In the genomic region with DNA sequence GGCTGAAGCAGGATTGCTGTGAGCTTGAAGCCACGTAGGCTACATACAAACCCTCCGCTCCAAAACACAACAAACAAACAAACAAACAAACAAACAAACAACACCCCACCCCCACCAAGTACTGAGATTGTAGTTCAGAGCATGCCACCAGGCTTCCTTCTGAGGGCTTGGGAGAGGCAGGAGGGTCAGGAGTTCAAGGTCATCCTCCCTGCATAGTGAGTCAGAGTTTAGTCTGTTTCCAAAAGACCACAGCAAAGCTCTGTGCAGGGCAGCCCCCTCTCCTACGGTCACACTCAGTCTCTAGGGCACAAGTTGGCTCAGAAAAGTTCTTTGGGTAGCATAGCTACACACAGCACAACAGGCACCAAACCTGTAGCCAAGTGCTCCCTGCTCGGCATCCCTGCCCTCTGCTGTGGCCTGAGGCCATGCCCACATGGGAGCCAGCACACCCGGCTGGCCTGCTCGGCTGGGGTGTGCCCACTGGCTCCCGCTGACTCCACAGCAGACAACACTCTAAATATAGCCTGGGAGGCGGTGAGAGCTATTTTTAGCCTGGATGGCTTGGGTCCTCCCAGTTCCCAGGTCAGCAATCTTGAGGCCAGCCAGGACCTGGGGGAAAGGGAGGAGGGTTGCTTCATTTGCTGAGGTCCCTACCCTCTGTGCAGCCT, we compare ENCODE assay signal across 8 mouse cellular contexts. TPM values are rescaled to one million over a fixed set of nuclear protein-coding genes. Genes with fewer than 3 reads are reported as not detected.
A peak's percentile ranks its signal among the peaks of the same experiment; 100 is the strongest.
DNase-seq lines count a peak whose midpoint lies in the region; ATAC-seq and TF ChIP-seq lines count a peak whose summit lies in the region.

No protein-coding gene starts in this region.

- 47% methylated on average over 8 of the region's 8 CpGs for WGBS in forebrain, postnatal 0 days
- WGBS in hindbrain, embryonic 13.5 days, result 43% methylated on average over 8 of the region's 8 CpGs
- WGBS in liver, embryonic 11.5 days, result 30% methylated on average over 8 of the region's 8 CpGs
- 42% methylated on average over 8 of the region's 8 CpGs for WGBS in neural tube, embryonic 12.5 days

- no peaks in the 10 kb centered on the region for H3K36me3 ChIP-seq in forebrain, postnatal 0 days (ENCODE audit: insufficient read depth)
- no peaks in the 10 kb centered on the region for H3K36me3 ChIP-seq in hindbrain, embryonic 13.5 days
- no peaks in the 10 kb centered on the region for H3K36me3 ChIP-seq in liver, embryonic 11.5 days (ENCODE audit: control insufficient read depth, insufficient read depth, low read length)
- H3K36me3 ChIP-seq in neural tube, embryonic 12.5 days, result no peaks in the 10 kb centered on the region

- H3K4me3 ChIP-seq in forebrain, postnatal 0 days (ENCODE audit: low read depth, low read length), result peak overlapping the region; percentile 32
- peak overlapping the region; percentile 36 for H3K4me3 ChIP-seq in hindbrain, embryonic 13.5 days
- H3K4me3 ChIP-seq in liver, embryonic 11.5 days (ENCODE audit: low read depth, low read length), result 0 out of 2 replicates have a peak overlapping the region, but pooled peaks have one; percentile 5
- no peak overlapping the region for H3K4me3 ChIP-seq in neural tube, embryonic 12.5 days

- H3K9ac ChIP-seq in forebrain, postnatal 0 days, result peak overlapping the region; percentile 41
- H3K9ac ChIP-seq in hindbrain, embryonic 13.5 days, result peak overlapping the region; percentile 66
- H3K9ac ChIP-seq in liver, embryonic 11.5 days (ENCODE audit: low read depth, low read length), result 0 out of 2 replicates have a peak overlapping the region, but pooled peaks have one; percentile 30
- no peak overlapping the region for H3K9ac ChIP-seq in neural tube, embryonic 12.5 days

- no peak for TF ChIP-seq CTCF in forebrain, postnatal 0 days (IDR thresholded peaks at IDR 0.05; ENCODE audit: low read depth)

- peak overlapping the region; percentile 55 for H3K27ac ChIP-seq in forebrain, postnatal 0 days (ENCODE audit: low read depth, low read length)
- peak overlapping the region; percentile 69 for H3K27ac ChIP-seq in hindbrain, embryonic 13.5 days
- H3K27ac ChIP-seq in liver, embryonic 11.5 days (ENCODE audit: low read depth, low read length), result no peak overlapping the region
- H3K27ac ChIP-seq in neural tube, embryonic 12.5 days, result no peak overlapping the region

- H3K4me1 ChIP-seq in forebrain, postnatal 0 days (ENCODE audit: insufficient read depth), result peaks cover 16% of the 10 kb centered on the region
- H3K4me1 ChIP-seq in hindbrain, embryonic 13.5 days (replicated peaks), result peaks cover 55% of the 10 kb centered on the region
- peaks cover 48% of the 10 kb centered on the region for H3K4me1 ChIP-seq in liver, embryonic 11.5 days (replicated peaks; ENCODE audit: control insufficient read depth, insufficient read depth, low read length)
- H3K4me1 ChIP-seq in neural tube, embryonic 12.5 days, result peaks cover 51% of the 10 kb centered on the region

- ATAC-seq in forebrain, postnatal 0 days, result peak; percentile 12; the same call in 1 of the 2 replicates
- no peak for ATAC-seq in hindbrain, embryonic 13.5 days (ENCODE audit: low FRiP score)
- no peak for ATAC-seq in liver, embryonic 11.5 days (replicated peaks; ENCODE audit: low FRiP score)
- no peak for ATAC-seq in neural tube, embryonic 12.5 days (ENCODE audit: low FRiP score, low read depth)

- H3K9me3 ChIP-seq in forebrain, postnatal 0 days (ENCODE audit: low read length), result no peaks in the 10 kb centered on the region
- no peaks in the 10 kb centered on the region for H3K9me3 ChIP-seq in hindbrain, embryonic 13.5 days
- no peaks in the 10 kb centered on the region for H3K9me3 ChIP-seq in liver, embryonic 11.5 days (ENCODE audit: control insufficient read depth, low read length)
- no peaks in the 10 kb centered on the region for H3K9me3 ChIP-seq in neural tube, embryonic 12.5 days

- DNase-seq in urinary bladder, postnatal 36 days (ENCODE audit: low spot score in 2 of 2), result peak; percentile 32 to 63
- no peak for DNase-seq in urinary bladder, postnatal 25 days (ENCODE audit: low spot score)
- no peak for DNase-seq in forebrain, postnatal 0 days
- DNase-seq in liver, embryonic 11.5 days (ENCODE audit: low spot score), result no peak
- DNase-seq in layer of hippocampus, postnatal 36 days, result no peak
- no peak for DNase-seq in right cerebral cortex, postnatal 10 days (ENCODE audit: low spot score in 2 of 2)

- peak overlapping the region; percentile 61 for H3K4me2 ChIP-seq in forebrain, postnatal 0 days (ENCODE audit: low read depth)
- H3K4me2 ChIP-seq in hindbrain, embryonic 13.5 days, result peak overlapping the region; percentile 66
- peak overlapping the region; percentile 68 for H3K4me2 ChIP-seq in liver, embryonic 11.5 days
- H3K4me2 ChIP-seq in neural tube, embryonic 12.5 days (replicated peaks), result peak overlapping the region; percentile 64

- H3K27me3 ChIP-seq in forebrain, postnatal 0 days (ENCODE audit: insufficient read depth, low read length), result no peaks in the 10 kb centered on the region; the same call in 1 of the 2 replicates
- peaks cover 58% of the 10 kb centered on the region for H3K27me3 ChIP-seq in hindbrain, embryonic 13.5 days
- H3K27me3 ChIP-seq in liver, embryonic 11.5 days (replicated peaks; ENCODE audit: control insufficient read depth, insufficient read depth, low read length), result peaks cover 28% of the 10 kb centered on the region
- peaks cover 39% of the 10 kb centered on the region for H3K27me3 ChIP-seq in neural tube, embryonic 12.5 days (replicated peaks)

RNA-seq across cellular contexts. Expression of gene Gadd45b, which starts 10.6 kb away (rescaled TPM):
- total RNA-seq in forebrain, postnatal 0 days (2014; rRNA removed), result 5.0 and 5.8 TPM in 2 replicates
- 6.5 and 7.7 TPM in 2 replicates for polyA plus RNA-seq in forebrain, postnatal 0 days (2015; fragmentation: Nextera tagmentation; extraction: Ambion mirVana)
- polyA plus RNA-seq in hindbrain, embryonic 13.5 days (2015; fragmentation: Nextera tagmentation; extraction: Ambion mirVana), result 8.0 and 8.1 TPM in 2 replicates
- 4.0 and 5.0 TPM in 2 replicates for polyA plus RNA-seq in liver, embryonic 11.5 days (2014; fragmentation: Nextera tagmentation; extraction: Ambion mirVana)
- polyA plus RNA-seq in neural tube, embryonic 12.5 days (2016; fragmentation: Nextera tagmentation; extraction: Ambion mirVana), result 7.9 and 8.0 TPM in 2 replicates
- total RNA-seq in layer of hippocampus, postnatal 36 days (2021), result 10 to 100 TPM; 17.7 to 19.1 TPM

RNA-seq across cellular contexts. Expression of gene Lmnb2, which starts 22.4 kb away (rescaled TPM):
- total RNA-seq in forebrain, postnatal 0 days (2014; rRNA removed), result 46.1 and 46.5 TPM in 2 replicates
- 22.1 and 24.5 TPM in 2 replicates for polyA plus RNA-seq in forebrain, postnatal 0 days (2015; fragmentation: Nextera tagmentation; extraction: Ambion mirVana)
- 41.5 and 43.9 TPM in 2 replicates for polyA plus RNA-seq in hindbrain, embryonic 13.5 days (2015; fragmentation: Nextera tagmentation; extraction: Ambion mirVana)
- 16.2 and 18.2 TPM in 2 replicates for polyA plus RNA-seq in liver, embryonic 11.5 days (2014; fragmentation: Nextera tagmentation; extraction: Ambion mirVana)
- polyA plus RNA-seq in neural tube, embryonic 12.5 days (2016; fragmentation: Nextera tagmentation; extraction: Ambion mirVana), result 57.1 and 61.3 TPM in 2 replicates
- 10 to 100 TPM; 19.6 to 19.7 TPM for total RNA-seq in layer of hippocampus, postnatal 36 days (2021)

RNA-seq across cellular contexts. Expression of gene Timm13, which starts 39.7 kb away (rescaled TPM):
- total RNA-seq in forebrain, postnatal 0 days (2014; rRNA removed), result 214 and 233 TPM in 2 replicates
- 381 and 448 TPM in 2 replicates for polyA plus RNA-seq in forebrain, postnatal 0 days (2015; fragmentation: Nextera tagmentation; extraction: Ambion mirVana)
- polyA plus RNA-seq in hindbrain, embryonic 13.5 days (2015; fragmentation: Nextera tagmentation; extraction: Ambion mirVana), result 333 and 336 TPM in 2 replicates
- 396 and 445 TPM in 2 replicates for polyA plus RNA-seq in liver, embryonic 11.5 days (2014; fragmentation: Nextera tagmentation; extraction: Ambion mirVana)
- polyA plus RNA-seq in neural tube, embryonic 12.5 days (2016; fragmentation: Nextera tagmentation; extraction: Ambion mirVana), result 282 and 323 TPM in 2 replicates
- total RNA-seq in layer of hippocampus, postnatal 36 days (2021), result 100 to 1,000 TPM; 142 to 144 TPM

Comparison
In these comparisons a context has a peak if more than half of its experiments do, and no peak if none do; other contexts are left out.
1. DNase-seq: peak in urinary bladder, postnatal 36 days (2 of 2); none in urinary bladder, postnatal 25 days (single experiment), forebrain, postnatal 0 days (single experiment), liver, embryonic 11.5 days (single experiment), layer of hippocampus, postnatal 36 days (0 of 2) and right cerebral cortex, postnatal 10 days (0 of 2).
2. H3K27ac ChIP-seq: peak in forebrain, postnatal 0 days (single experiment) and hindbrain, embryonic 13.5 days (single experiment); none in liver, embryonic 11.5 days (single experiment) and neural tube, embryonic 12.5 days (single experiment).
3. Peak in every context shown above with its lines, with median percentiles within 50 percentile points of each other: H3K4me2 ChIP-seq.